Mouse (Mus musculus) NIH3T3 (cell line): Measurements from ENCODE around the gene Ucp1.

Experiments
- DNase-seq: peaks from one replicate; pipeline ENCODE4 v3.0.0-alpha.2; 2012; ENCODE audit warnings: low read depth

Gene Ucp1

DNA sequence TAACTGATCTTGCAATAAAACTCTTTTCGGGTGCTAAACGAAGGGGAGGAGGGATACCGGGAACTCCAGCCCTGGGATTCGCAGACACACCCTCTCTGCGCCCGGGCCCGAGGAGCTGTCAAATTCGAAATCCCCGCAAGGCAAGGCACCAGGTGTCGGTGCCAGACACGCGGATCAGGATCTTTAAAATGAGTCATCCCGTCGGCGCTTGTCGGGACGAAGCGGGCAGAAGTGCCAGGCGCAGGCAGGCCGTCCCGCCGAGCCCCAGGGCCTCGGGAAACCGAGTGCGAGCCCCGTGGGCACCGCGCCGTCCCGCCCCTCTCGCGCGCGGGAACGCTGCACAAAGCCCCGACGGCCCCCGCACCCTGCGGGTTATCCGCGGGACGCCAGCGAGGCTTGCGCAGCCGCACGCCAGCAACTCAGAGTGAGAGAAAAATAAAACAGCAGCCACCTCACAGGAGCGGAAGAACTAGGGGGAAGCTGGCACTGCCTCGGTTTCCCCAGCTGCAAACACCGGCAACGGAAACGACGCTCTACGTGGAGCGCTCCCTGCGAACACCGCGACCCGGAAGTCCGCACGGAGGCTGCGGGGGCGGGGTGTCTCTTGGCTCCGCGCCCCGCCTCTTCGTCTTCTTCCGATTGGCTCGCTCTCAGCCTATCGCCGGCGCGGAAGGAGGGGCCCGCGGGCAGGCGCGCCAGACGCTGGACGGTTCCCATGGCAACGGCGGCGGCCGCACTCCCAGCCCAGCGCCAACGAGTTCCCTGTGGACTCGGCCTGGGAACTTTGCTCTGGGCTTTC lies 41.9 kb downstream of the Ucp1 start, which contains the start of gene Elmod2:
Gene Elmod2, minus strand, starts transcription at position 588 of the 799 bp plus-strand sequence.
- peak; percentile 99 for DNase-seq

DNA sequence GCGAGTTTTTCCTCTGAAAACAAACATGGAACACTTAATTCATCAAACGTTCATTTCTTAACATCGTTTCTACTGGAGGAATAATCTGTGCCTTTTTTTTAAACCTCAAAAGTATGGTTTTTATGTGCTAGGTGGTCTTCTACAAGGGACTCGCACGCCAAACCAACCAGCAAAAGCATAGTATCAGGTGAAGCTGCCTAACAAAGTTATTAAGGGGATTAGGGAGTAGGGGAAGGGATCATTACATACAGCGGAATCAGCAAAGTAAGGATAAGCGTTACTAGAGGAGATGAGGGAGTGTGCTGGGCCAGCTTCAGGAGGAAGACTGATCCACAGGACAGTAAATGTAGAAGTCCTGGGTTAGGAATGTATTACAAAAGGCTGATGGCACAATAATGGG lies 42.7 kb downstream of the Ucp1 start:
- DNase-seq, result no peak

DNA sequence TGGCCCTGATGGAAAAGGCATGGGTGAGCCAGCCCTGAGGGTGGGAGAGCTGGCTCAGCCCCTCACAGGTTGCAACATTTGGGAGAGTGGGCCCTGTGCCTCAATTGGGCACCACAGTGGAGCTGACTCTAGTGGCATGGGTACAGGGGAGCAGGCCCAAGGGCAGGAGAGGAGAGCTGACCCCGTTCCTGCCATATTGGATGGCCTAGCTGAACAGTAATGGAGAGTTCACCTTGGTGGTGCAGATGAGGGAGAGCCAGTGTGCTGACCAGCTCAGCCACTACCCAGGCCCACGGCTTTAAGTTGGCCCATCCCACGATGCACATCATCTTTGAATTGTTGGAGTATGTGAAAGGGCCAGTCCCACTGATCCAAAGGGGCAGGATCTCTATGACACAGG lies 51.9 kb downstream of the Ucp1 start:
- DNase-seq, result no peak

DNA sequence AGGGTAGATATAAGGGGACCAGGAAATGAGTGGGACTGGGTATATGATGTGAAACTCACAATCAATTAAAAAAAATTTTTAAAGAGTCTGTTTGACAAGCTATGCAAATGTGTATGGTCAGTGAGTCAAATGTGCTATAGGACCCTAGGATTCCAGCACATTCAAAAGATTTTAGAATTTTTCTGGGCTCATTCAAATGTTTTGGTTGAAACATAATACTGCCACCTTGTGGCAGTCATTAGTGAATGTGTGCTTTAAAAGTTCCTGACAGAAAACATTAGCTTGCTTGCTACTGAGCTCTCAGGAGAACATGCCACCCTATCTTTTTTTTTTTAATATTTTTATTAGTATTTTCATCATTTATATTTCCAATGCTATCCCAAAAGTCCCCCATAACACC lies 52.5 kb downstream of the Ucp1 start:
- peak; percentile 73 for DNase-seq
